Mouse (Mus musculus) urinary bladder, postnatal 10 days (tissue): ENCODE results near the gene Gm5591.
"Not testable (repeated sequence)": the region's sequence is repeated elsewhere in the genome, so short reads cannot be mapped to it uniquely, and the experiment has no call there.

Source experiments
- DNase-seq: peaks from one replicate; pipeline ENCODE4 v3.0.0; 2022; ENCODE audit warnings: low spot score

Gene Gm5591

GRCm38 (mm10) chr7:38528093-38528492, at the start of gene Gm5591:
TSS of gene Gm5591 (minus strand) at chr7:38528193.
- not testable (repeated sequence) for DNase-seq

- not testable (repeated sequence) for DNase-seq
These were observed 39.5 kb downstream of the Gm5591 start for GRCm38 (mm10) chr7:38488468-38488867.
